Mouse (Mus musculus): ENCODE results near the gene Tas2r126.

- TF ChIP-seq CTCF (IDR thresholded peaks at IDR 0.05; ENCODE audit: extremely low read depth, insufficient read depth, low read length) (no peak), POLR2A (IDR thresholded peaks at IDR 0.05; ENCODE audit: extremely low read depth, insufficient read depth, low read length) (no peak)
These were observed 36.2 kb downstream of the Tas2r126 start for GRCm38 (mm10) chr6:42470542-42470941.

Measured in cortical plate, adult 2 months (tissue).